Mouse (Mus musculus) lung, embryonic 14.5 days (tissue): ENCODE results near the gene Cyp2u1. TPM values are rescaled to one million over a fixed set of nuclear protein-coding genes. Genes with fewer than 3 reads are reported as not detected.

Experiments used
- ATAC-seq: fragments of 200-750 bp; cut with Nextera tagmentation; 2 replicates; pipeline ENCODE4 v1.8.0; 2017; ENCODE audit warnings: mild to moderate bottlenecking, moderate TSS enrichment, moderate library complexity; ENCODE audit not compliant: insufficient read depth
- DNase-seq: peaks from one replicate; pipeline ENCODE4 v3.0.0-alpha.2; 2015
- H3K27ac ChIP-seq: fragments of 300-500 bp; sonication (generic); 2 replicates; pipeline ENCODE4 v1.5.1; 2014; ENCODE audit warnings: low read depth, mild to moderate bottlenecking, moderate library complexity
- H3K27me3 ChIP-seq: fragments of 300-500 bp; sonication (generic); 2 replicates; pipeline ENCODE4 v1.6.1; 2014; ENCODE audit warnings: low read length, control low read depth; ENCODE audit not compliant: insufficient read depth
- H3K36me3 ChIP-seq: fragments of 300-500 bp; sonication (generic); 2 replicates; pipeline ENCODE4 v1.6.1; 2014; ENCODE audit warnings: control low read depth; ENCODE audit not compliant: insufficient read depth
- H3K4me1 ChIP-seq: fragments of 300-500 bp; sonication (generic); 2 replicates; pipeline ENCODE4 v1.6.1; 2014; ENCODE audit warnings: antibody characterized with exemption, control low read depth; ENCODE audit not compliant: insufficient read depth
- H3K4me2 ChIP-seq: fragments of 300-500 bp; sonication (generic); 2 replicates; pipeline ENCODE4 v1.6.1; 2014; ENCODE audit warnings: mild to moderate bottlenecking
- H3K4me3 ChIP-seq: fragments of 300-500 bp; sonication (generic); 2 replicates; pipeline ENCODE4 v1.5.1; 2014; ENCODE audit warnings: low read depth, low read length
- H3K9ac ChIP-seq: fragments of 300-500 bp; sonication (generic); 2 replicates; pipeline ENCODE4 v1.6.1; 2014
- H3K9me3 ChIP-seq: fragments of 300-500 bp; sonication (generic); 2 replicates; pipeline ENCODE4 v1.6.1; 2016; ENCODE audit warnings: low read depth, low read length, control low read depth
- CTCF ChIP-seq: IDR thresholded peaks from 2 replicates; pipeline ENCODE4 v1.5.1; 2016; ENCODE audit warnings: antibody characterized with exemption, low read depth
- WGBS: fragments of 180-500 bp; shearing (Covaris S2); extraction: QIAGEN DNeasy Blood & Tissue Kit; methylation state at CpG from one replicate; pipeline ENCODE4 v1.1.7; 2014; 5-methylcytosine and 5-hydroxymethylcytosine counted together
- polyA plus RNA-seq: library from polyadenylated mRNA; unstranded; fragments of >200 nt; fragmentation: Nextera tagmentation; extraction: Ambion mirVana; gene quantifications from 2 replicates; pipeline ENCODE4 v1.2.1, GENCODE M21; 2014

Cyp2u1 gene
- polyA plus RNA-seq, 1 experiment from 2014 or later: 1.9 TPM

DNA sequence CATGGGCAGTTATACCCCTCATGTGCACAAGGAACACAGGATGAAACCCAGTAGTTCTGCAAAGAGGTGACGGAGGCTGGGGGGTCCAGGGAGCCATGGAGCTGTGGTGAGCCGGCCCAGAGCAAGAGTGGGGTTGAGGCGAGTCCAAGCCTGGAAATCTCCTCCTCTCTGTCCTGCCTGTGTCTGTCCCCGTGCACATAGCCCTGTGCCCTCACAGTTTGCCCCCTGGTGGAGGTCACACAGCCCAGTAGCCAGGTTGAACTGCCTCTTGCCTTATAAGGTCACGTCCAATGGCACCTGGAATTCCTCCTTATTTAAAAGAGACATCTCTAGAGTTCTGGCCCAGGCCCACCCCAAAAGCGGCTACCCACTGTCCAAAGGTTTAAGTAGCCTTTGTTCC lies 55.6 kb downstream of the Cyp2u1 start:
- WGBS: 76% methylated on average over 6 of the region's 6 CpGs

DNA sequence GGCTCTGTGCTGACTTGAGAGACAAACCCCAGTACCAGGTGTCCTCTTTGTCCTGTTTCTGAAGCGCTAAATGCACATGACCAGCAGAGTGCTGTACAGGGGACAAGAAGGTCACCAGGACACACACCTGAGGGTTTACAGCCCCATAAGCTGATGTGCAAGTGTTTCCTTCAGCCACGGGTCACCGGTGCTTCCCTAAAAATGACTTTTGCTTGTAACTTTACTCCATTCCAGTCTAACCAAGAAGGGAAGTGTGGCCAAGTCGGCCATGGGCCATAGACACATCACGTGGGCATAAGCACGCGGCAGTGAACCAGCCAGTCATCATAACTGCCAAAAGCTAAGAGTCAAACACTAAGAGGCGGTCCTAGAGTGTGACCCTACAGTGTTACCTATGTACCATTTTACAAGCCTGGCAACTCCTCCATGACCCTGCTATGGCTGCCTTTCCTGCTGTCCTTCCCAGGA lies 56.4 kb downstream of the Cyp2u1 start:
- H3K4me1 ChIP-seq: no peaks in the 10 kb centered on the region
- no peak overlapping the region for H3K27ac ChIP-seq
- no peaks in the 10 kb centered on the region for H3K27me3 ChIP-seq
- no peak overlapping the region for H3K4me3 ChIP-seq
- H3K9me3 ChIP-seq: no peaks in the 10 kb centered on the region
- no peak overlapping the region for H3K4me2 ChIP-seq
- DNase-seq (no peak), ATAC-seq (no peak)
- H3K9ac ChIP-seq: no peak overlapping the region
- no peak for TF ChIP-seq CTCF
- 92% methylated on average over 8 of the region's 8 CpGs for WGBS
- peaks cover 68% of the 10 kb centered on the region; the same call in 1 of the 2 replicates for H3K36me3 ChIP-seq

More for the DNA sequence above, 55.6 kb downstream of the Cyp2u1 start:
- no peaks in the 10 kb centered on the region for H3K9me3 ChIP-seq
- no peaks in the 10 kb centered on the region for H3K27me3 ChIP-seq
- H3K27ac ChIP-seq: no peak overlapping the region
- peaks cover 60% of the 10 kb centered on the region; the same call in 1 of the 2 replicates for H3K36me3 ChIP-seq
- H3K4me3 ChIP-seq: no peak overlapping the region
- DNase-seq: no peak
- no peaks in the 10 kb centered on the region for H3K4me1 ChIP-seq
- H3K9ac ChIP-seq: no peak overlapping the region
- no peak for ATAC-seq
- H3K4me2 ChIP-seq: no peak overlapping the region
- TF ChIP-seq CTCF: 0 out of 2 replicates have a peak, but pooled peaks have one; percentile 8

DNA sequence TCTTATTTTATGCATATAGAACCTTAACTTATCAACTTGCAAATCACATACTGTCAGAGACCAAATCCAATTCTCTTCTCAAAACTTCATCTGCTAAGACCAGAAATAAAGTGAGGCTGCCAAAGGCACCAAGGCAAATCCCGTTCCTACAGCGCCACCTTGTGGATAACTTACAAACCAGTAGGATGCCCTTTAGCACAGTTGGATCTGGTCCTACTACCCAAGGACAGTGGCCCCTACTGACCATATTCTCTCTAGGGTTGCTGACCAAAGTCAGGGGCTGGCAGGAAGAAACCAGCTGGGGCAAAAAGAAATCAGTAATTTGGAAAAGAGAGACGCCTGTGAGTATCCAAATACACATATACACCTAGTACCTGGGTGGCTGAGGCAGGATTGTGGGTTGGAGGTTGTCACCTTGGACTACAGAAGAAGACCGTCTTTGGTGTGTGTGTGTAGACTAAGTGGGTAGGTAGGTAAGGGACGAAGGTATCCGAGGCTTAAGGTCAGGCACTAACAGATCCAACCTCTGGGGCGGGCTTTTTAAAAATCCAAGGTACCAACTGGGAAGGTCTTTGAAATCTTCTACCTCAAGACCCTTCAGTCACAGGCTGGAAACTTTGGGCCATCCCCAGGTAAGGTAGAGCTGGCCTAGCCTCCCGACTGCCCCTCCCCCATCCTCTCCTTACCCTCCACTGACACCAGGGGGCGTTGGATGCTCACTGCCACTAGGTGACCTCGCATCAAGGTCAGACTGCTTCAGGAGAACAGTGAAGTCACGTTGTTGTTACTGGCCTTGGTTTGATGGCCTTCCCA lies 57.1 kb downstream of the Cyp2u1 start:
- no peaks in the 10 kb centered on the region for H3K4me1 ChIP-seq
- H3K4me2 ChIP-seq: no peak overlapping the region
- H3K9ac ChIP-seq: no peak overlapping the region
- no peaks in the 10 kb centered on the region for H3K27me3 ChIP-seq
- no peaks in the 10 kb centered on the region for H3K9me3 ChIP-seq
- DNase-seq (peak; percentile 94), ATAC-seq (peak; percentile 67)
- 54% methylated on average over 11 of the region's 11 CpGs for WGBS
- H3K36me3 ChIP-seq: peaks cover 75% of the 10 kb centered on the region; the same call in 1 of the 2 replicates
- peak; percentile 90 for TF ChIP-seq CTCF
- no peak overlapping the region for H3K4me3 ChIP-seq
- H3K27ac ChIP-seq: no peak overlapping the region

Other genes with a start within 250 kb of the Cyp2u1 start
- gene Lef1, start 192.8 kb downstream of the Cyp2u1 start, polyA plus RNA-seq: 31.6 and 32.7 TPM in 2 replicates
- 113 and 115 TPM in 2 replicates for gene Hadh, start 31.1 kb downstream of the Cyp2u1 start, polyA plus RNA-seq
- gene Sgms2, start 188.2 kb upstream of the Cyp2u1 start, polyA plus RNA-seq: 2.1 and 3.1 TPM in 2 replicates